ENCODE assay signal across 24 mouse cellular contexts in genomic region chr10:37348416-37348815, GRCm38 (mm10).
A peak's percentile ranks its signal among the peaks of the same experiment; 100 is the strongest.
DNase-seq lines count a peak whose midpoint lies in the region; ATAC-seq lines count a peak whose summit lies in the region.
"Had no signal": no experiment of that assay in that cellular context is flagged by ENCODE, and none has a peak within 500 bp of the region (broad histone marks: within the 10 kb centered on the region; RNA-seq: fewer than 3 reads in every experiment).

No protein-coding gene starts in this region.

- H3K9me3 ChIP-seq in embryonic facial prominence, embryonic 12.5 days = no peaks in the 10 kb centered on the region
- no peaks in the 10 kb centered on the region for H3K9me3 ChIP-seq in embryonic facial prominence, embryonic 10.5 days
- no peaks in the 10 kb centered on the region for H3K9me3 ChIP-seq in heart, embryonic 13.5 days
- no peaks in the 10 kb centered on the region for H3K9me3 ChIP-seq in limb, embryonic 15.5 days
- no peaks in the 10 kb centered on the region for H3K9me3 ChIP-seq in limb, embryonic 10.5 days (replicated peaks)
- H3K9me3 ChIP-seq: hindbrain, embryonic 13.5 days had no signal

- H3K4me2 ChIP-seq in embryonic facial prominence, embryonic 12.5 days (replicated peaks) = no peak overlapping the region
- H3K4me2 ChIP-seq in heart, embryonic 13.5 days = no peak overlapping the region
- H3K4me2 ChIP-seq in limb, embryonic 15.5 days = no peak overlapping the region
- H3K4me2 ChIP-seq: hindbrain, embryonic 13.5 days had no signal

- no peak for ATAC-seq in embryonic facial prominence, embryonic 12.5 days (ENCODE audit: insufficient number of reproducible peaks, insufficient read depth, low FRiP score, low TSS enrichment)
- ATAC-seq in heart, embryonic 13.5 days (ENCODE audit: extremely low read depth, insufficient number of reproducible peaks, low FRiP score, low TSS enrichment) = no peak
- no peak for ATAC-seq in limb, embryonic 15.5 days (ENCODE audit: insufficient number of reproducible peaks, low FRiP score, low TSS enrichment, low read depth)
- no peak for ATAC-seq in granulocyte monocyte progenitor cell, adult 5-6 weeks (replicated peaks; ENCODE audit: poor library complexity, severe bottlenecking)
- ATAC-seq: forebrain, embryonic 14.5 days; inflammation-experienced regulatory T-cells, adult 6 months; midbrain, embryonic 16.5 days had no signal

- no peak overlapping the region for H3K9ac ChIP-seq in embryonic facial prominence, embryonic 12.5 days
- 0 out of 2 replicates have a peak overlapping the region, but pooled peaks have one; percentile 3 for H3K9ac ChIP-seq in heart, embryonic 13.5 days
- no peak overlapping the region for H3K9ac ChIP-seq in limb, embryonic 15.5 days
- H3K9ac ChIP-seq: hindbrain, embryonic 13.5 days had no signal

- H3K4me1 ChIP-seq in embryonic facial prominence, embryonic 12.5 days = no peaks in the 10 kb centered on the region
- H3K4me1 ChIP-seq in embryonic facial prominence, embryonic 10.5 days = peaks cover 3% of the 10 kb centered on the region; the same call in 1 of the 2 replicates
- peaks cover 30% of the 10 kb centered on the region for H3K4me1 ChIP-seq in heart, embryonic 13.5 days
- H3K4me1 ChIP-seq in limb, embryonic 15.5 days = 0 out of 2 replicates have a peak, but pooled peaks cover 5% of the 10 kb centered on the region
- no peaks in the 10 kb centered on the region for H3K4me1 ChIP-seq in limb, embryonic 10.5 days
- H3K4me1 ChIP-seq: hindbrain, embryonic 13.5 days had no signal

- 31% methylated on average over 3 of the region's 3 CpGs for whole genome bisulfite sequencing in embryonic facial prominence, embryonic 12.5 days
- WGBS in embryonic facial prominence, embryonic 10.5 days = 36% methylated on average over 3 of the region's 3 CpGs
- WGBS in heart, embryonic 13.5 days = 46% methylated on average over 3 of the region's 3 CpGs
- 49% methylated on average over 3 of the region's 3 CpGs for WGBS in limb, embryonic 15.5 days
- WGBS in limb, embryonic 10.5 days = 76% methylated on average over 3 of the region's 3 CpGs

- H3K27ac ChIP-seq in embryonic facial prominence, embryonic 12.5 days = 0 out of 2 replicates have a peak overlapping the region, but pooled peaks have one; percentile 30
- no peak overlapping the region for H3K27ac ChIP-seq in embryonic facial prominence, embryonic 10.5 days (replicated peaks)
- H3K27ac ChIP-seq in heart, embryonic 13.5 days (replicated peaks) = peak overlapping the region; percentile 16; the same call in 1 of the 2 replicates
- H3K27ac ChIP-seq in limb, embryonic 15.5 days = peak overlapping the region; percentile 5; the same call in 1 of the 2 replicates
- no peak overlapping the region for H3K27ac ChIP-seq in limb, embryonic 10.5 days
- H3K27ac ChIP-seq: hindbrain, embryonic 13.5 days; kidney, postnatal 0 days; stomach, postnatal 0 days had no signal

- no peaks in the 10 kb centered on the region for H3K27me3 ChIP-seq in embryonic facial prominence, embryonic 12.5 days
- no peaks in the 10 kb centered on the region for H3K27me3 ChIP-seq in embryonic facial prominence, embryonic 10.5 days (replicated peaks; ENCODE audit: low read depth, poor library complexity, severe bottlenecking)
- H3K27me3 ChIP-seq in heart, embryonic 13.5 days (replicated peaks) = no peaks in the 10 kb centered on the region
- no peaks in the 10 kb centered on the region for H3K27me3 ChIP-seq in limb, embryonic 15.5 days
- H3K27me3 ChIP-seq in limb, embryonic 10.5 days (ENCODE audit: low read depth, poor library complexity, severe bottlenecking) = no peaks in the 10 kb centered on the region
- H3K27me3 ChIP-seq: hindbrain, embryonic 13.5 days had no signal

- no peaks in the 10 kb centered on the region for H3K36me3 ChIP-seq in embryonic facial prominence, embryonic 12.5 days
- no peaks in the 10 kb centered on the region for H3K36me3 ChIP-seq in embryonic facial prominence, embryonic 10.5 days (replicated peaks)
- H3K36me3 ChIP-seq in heart, embryonic 13.5 days = no peaks in the 10 kb centered on the region
- H3K36me3 ChIP-seq in limb, embryonic 15.5 days = no peaks in the 10 kb centered on the region
- H3K36me3 ChIP-seq in limb, embryonic 10.5 days = no peaks in the 10 kb centered on the region
- H3K36me3 ChIP-seq: hindbrain, embryonic 13.5 days had no signal

- DNase-seq in embryonic facial prominence, embryonic 10.5 days (ENCODE audit: low spot score) = no peak
- DNase-seq in heart, postnatal 14 days = no peak
- no peak for DNase-seq in limb, embryonic 10.5 days (ENCODE audit: low spot score)
- DNase-seq in telencephalon, adult 2 months (ENCODE audit: low read depth, low spot score) = peak; percentile 50
- DNase-seq: adrenal gland, postnatal 14 days; cerebellum, adult 8-10 months; cerebellum, postnatal 36 days; embryo, embryonic 11 days; gastrocnemius, postnatal 36 days; kidney, adult 2 months; layer of hippocampus, adult 9-11 months; left cerebral cortex, postnatal 4 days; lung, postnatal 4 days had no signal

- intact Hi-C loops in heart, postnatal 14 days (cut with DNase I) = no loop called here

- H3K4me3 ChIP-seq in embryonic facial prominence, embryonic 12.5 days = no peak overlapping the region
- no peak overlapping the region for H3K4me3 ChIP-seq in embryonic facial prominence, embryonic 10.5 days
- H3K4me3 ChIP-seq in heart, embryonic 13.5 days = no peak overlapping the region
- no peak overlapping the region for H3K4me3 ChIP-seq in limb, embryonic 15.5 days
- no peak overlapping the region for H3K4me3 ChIP-seq in limb, embryonic 10.5 days
- H3K4me3 ChIP-seq: erythroblast, embryonic 14.5 days; hindbrain, embryonic 13.5 days had no signal

Comparison
In these comparisons a context has a peak if more than half of its experiments do, and no peak if none do; other contexts are left out.
1. H3K27ac ChIP-seq: peak in embryonic facial prominence, embryonic 12.5 days (single experiment), heart, embryonic 13.5 days (single experiment) and limb, embryonic 15.5 days (single experiment); none in embryonic facial prominence, embryonic 10.5 days (single experiment) and limb, embryonic 10.5 days (single experiment).